Mouse (Mus musculus) midbrain, embryonic 10.5 days (tissue): ENCODE results near the gene Retsat. TPM values are rescaled to one million over a fixed set of nuclear protein-coding genes. Genes with fewer than 3 reads are reported as not detected.

Source experiments
- DNase-seq: peaks from one replicate; pipeline ENCODE4 v3.0.0-alpha.2; 2017; ENCODE audit warnings: low spot score
- H3K27ac ChIP-seq: fragments of 300-500 bp; sonication (generic); replicated peaks from 2 replicates; pipeline ENCODE4 v1.5.1; 2016; ENCODE audit warnings: mild to moderate bottlenecking
- H3K27me3 ChIP-seq: fragments of 300-500 bp; sonication (generic); 2 replicates; pipeline ENCODE4 v1.6.1; 2016; ENCODE audit warnings: low read depth, mild to moderate bottlenecking; ENCODE audit not compliant: poor library complexity, severe bottlenecking
- H3K36me3 ChIP-seq: fragments of 300-500 bp; sonication (generic); 2 replicates; pipeline ENCODE4 v1.6.1; 2016; ENCODE audit warnings: mild to moderate bottlenecking, moderate library complexity
- H3K4me1 ChIP-seq: fragments of 300-500 bp; sonication (generic); 2 replicates; pipeline ENCODE4 v1.6.1; 2016
- H3K4me3 ChIP-seq: fragments of 300-500 bp; sonication (generic); 2 replicates; pipeline ENCODE4 v1.5.1; 2016; ENCODE audit warnings: mild to moderate bottlenecking, moderate library complexity
- H3K9me3 ChIP-seq: fragments of 300-500 bp; sonication (generic); replicated peaks from 2 replicates; pipeline ENCODE4 v1.6.1; 2016; ENCODE audit warnings: mild to moderate bottlenecking
- WGBS: fragments of 180-500 bp; shearing (Covaris S2); methylation state at CpG from one replicate; pipeline ENCODE4 v1.1.7; 2016; 5-methylcytosine and 5-hydroxymethylcytosine counted together
- polyA plus RNA-seq: library from polyadenylated mRNA; unstranded; fragments of >200 nt; fragmentation: Nextera tagmentation; extraction: Ambion mirVana; gene quantifications from 2 replicates; pipeline ENCODE4 v1.2.1, GENCODE M21; 2016

Gene Retsat
- polyA plus RNA-seq, 1 experiment from 2014 or later, result 8.4 TPM

GRCm38 (mm10) chr6:72568736-72569135 lies 29.5 kb upstream of the Retsat start:
- Histone ChIP-seq H3K36me3 (peaks cover 11% of the 10 kb centered on the region; the same call in 1 of the 2 replicates), H3K9me3 (no peaks in the 10 kb centered on the region), H3K4me3 (no peak overlapping the region), H3K27me3 (no peaks in the 10 kb centered on the region), H3K4me1 (peaks cover 6% of the 10 kb centered on the region), H3K27ac (no peak overlapping the region)
- 94% methylated on average over 10 of the region's 10 CpGs for WGBS
- DNase-seq, result no peak

DNA sequence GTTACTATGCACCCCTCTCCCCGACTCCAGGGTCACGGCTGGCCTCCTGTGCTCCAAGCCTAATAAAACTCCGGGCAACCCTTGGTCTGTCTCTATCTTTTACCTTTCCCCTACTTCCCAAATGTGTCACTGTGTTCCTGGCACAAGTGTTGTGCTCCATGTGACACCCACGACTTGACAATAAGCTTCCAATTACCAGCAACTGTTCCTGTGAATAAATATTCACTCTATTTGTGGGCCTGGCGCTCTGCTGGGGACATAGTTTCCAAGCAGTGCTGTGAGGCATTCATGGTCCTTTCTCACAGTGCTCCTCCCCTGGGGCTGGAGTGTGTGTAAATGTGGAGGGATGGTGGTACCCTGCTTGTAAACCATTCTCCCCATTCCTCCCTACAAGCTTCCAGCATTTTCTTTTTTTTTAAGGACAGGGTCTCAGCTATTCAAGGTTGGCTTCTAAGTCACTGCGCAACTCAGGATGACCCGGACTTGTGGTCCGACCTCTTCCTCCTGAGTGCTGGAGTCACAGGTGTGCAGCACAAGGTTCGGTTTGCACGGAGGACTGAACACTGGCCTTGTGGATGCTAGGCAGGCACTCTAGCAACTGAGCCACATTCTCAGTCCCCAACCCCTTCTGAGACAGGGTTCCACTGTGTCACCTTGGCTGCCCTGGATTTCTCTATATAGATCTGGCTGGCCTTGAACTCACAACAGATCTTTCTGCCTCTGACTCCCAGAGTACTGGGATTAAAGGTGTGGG lies 27.5 kb upstream of the Retsat start:
- no peaks in the 10 kb centered on the region for H3K9me3 ChIP-seq
- no peak for DNase-seq
- WGBS, result 90% methylated on average over 10 of the region's 10 CpGs
- H3K36me3 ChIP-seq, result peaks cover 11% of the 10 kb centered on the region; the same call in 1 of the 2 replicates
- no peak overlapping the region for H3K4me3 ChIP-seq
- peaks cover 1% of the 10 kb centered on the region for H3K4me1 ChIP-seq
- H3K27ac ChIP-seq, result no peak overlapping the region
- no peaks in the 10 kb centered on the region for H3K27me3 ChIP-seq

- Histone ChIP-seq H3K4me1 (no peaks in the 10 kb centered on the region), H3K27me3 (no peaks in the 10 kb centered on the region), H3K36me3 (peaks cover 11% of the 10 kb centered on the region; the same call in 1 of the 2 replicates), H3K4me3 (no peak overlapping the region), H3K27ac (no peak overlapping the region), H3K9me3 (no peaks in the 10 kb centered on the region)
- DNase-seq, result no peak
- WGBS, result 45% methylated on average over 3 of the region's 3 CpGs
Measured at GRCm38 (mm10) chr6:72571826-72572225, 26.4 kb upstream of the Retsat start.

- Histone ChIP-seq H3K9me3 (no peaks in the 10 kb centered on the region), H3K36me3 (peaks cover 10% of the 10 kb centered on the region; the same call in 1 of the 2 replicates), H3K4me3 (no peak overlapping the region), H3K27ac (no peak overlapping the region), H3K27me3 (no peaks in the 10 kb centered on the region), H3K4me1 (no peaks in the 10 kb centered on the region)
- WGBS, result 92% methylated on average over 3 of the region's 3 CpGs
- DNase-seq, result no peak
Measured at GRCm38 (mm10) chr6:72576041-72576440, 22.2 kb upstream of the Retsat start.

DNA sequence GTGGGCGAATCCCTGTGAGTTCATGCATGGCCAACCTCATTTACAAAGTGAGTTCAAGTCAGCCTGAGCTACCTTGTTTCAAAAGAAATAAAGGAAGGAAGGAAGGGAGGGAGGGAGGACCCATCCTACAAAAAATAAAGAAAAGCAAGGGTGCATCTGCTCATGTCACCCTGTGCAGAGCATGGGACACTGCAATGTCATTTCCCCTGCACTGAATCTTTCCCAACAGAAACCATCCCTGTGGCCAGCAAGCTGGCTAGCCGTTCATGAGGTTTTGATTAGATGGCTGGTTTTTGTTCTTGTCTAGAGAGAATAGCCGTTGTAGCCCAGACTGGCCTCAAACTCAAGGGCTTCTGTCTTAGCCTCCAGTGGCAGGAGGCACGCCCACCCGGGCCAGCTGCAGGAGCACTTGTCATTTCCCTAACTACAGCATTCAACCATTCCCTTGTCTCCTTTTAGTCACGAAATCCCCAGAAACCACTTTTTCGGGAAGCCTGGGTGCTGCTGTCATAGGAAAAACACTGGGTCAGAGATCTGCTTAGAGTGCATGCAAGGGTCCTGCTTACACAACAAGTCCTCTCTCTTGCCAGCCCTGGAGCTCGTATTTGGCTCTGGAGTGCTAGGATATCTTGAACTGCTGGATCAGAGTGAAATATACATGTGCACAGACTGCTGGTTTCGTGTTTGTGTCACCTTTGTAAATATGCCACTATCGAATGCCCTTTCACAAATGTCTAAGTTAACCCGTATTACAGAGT lies 16.5 kb upstream of the Retsat start:
- no peak for DNase-seq
- 78% methylated on average over 11 of the region's 11 CpGs for WGBS
- Histone ChIP-seq H3K4me1 (0 out of 2 replicates have a peak, but pooled peaks cover 6% of the 10 kb centered on the region), H3K27me3 (no peaks in the 10 kb centered on the region), H3K4me3 (no peak overlapping the region), H3K27ac (no peak overlapping the region), H3K9me3 (no peaks in the 10 kb centered on the region), H3K36me3 (peaks cover 6% of the 10 kb centered on the region; the same call in 1 of the 2 replicates)

DNA sequence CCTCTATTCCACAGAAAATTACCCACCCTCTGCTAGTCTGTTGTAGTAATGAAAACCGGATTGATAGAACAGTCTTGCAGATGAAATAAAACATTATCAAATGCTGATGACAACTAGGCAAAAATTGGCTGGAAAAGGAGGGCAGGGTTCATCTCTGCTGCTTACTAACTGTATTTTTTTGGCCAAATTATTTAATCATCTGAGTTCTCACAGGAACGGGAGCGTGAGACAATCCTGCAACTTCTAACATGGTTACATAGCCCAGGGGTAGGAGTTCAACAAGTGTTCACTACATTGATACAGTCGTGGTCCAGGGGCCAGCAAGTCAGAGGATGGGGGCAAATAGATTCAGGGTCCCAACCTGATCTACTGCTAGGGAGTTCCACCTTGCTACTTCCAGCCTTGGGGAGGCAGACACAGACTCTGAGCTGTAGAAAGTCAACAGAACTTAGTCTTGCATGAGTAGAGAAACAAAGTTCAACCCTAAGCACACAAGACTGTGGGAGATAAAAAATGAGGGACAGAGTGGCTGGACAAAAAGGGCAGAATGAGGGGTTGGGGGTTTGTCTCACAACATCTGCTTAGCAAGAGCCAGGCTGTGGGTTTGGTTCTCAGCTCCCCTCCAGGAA lies 14.9 kb upstream of the Retsat start:
- Histone ChIP-seq H3K4me3 (no peak overlapping the region), H3K4me1 (0 out of 2 replicates have a peak, but pooled peaks cover 6% of the 10 kb centered on the region), H3K27ac (no peak overlapping the region), H3K9me3 (no peaks in the 10 kb centered on the region), H3K27me3 (no peaks in the 10 kb centered on the region), H3K36me3 (peaks cover 6% of the 10 kb centered on the region; the same call in 1 of the 2 replicates)
- WGBS, result 90% methylated on average over 4 of the region's 4 CpGs
- no peak for DNase-seq

DNA sequence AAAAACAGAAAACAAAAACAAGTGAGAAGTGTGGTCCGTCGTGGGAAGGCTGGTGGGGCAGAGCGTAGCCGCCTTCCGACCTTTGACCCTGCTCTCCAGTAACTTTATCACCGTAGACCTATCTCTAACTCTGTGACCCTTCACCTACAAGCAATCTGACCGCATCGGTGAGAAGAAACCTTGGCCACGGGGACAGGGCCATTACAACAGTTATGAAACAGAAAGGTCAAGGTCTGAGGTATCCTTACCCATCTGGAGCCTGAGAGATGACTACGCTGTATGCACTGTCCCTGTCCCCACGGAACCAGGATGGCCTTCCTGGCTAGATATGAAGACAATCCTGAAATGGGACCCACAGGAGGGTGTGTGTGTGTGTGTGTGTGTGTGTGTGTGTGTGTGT lies 14.1 kb upstream of the Retsat start:
- Histone ChIP-seq H3K27me3 (no peaks in the 10 kb centered on the region), H3K9me3 (no peaks in the 10 kb centered on the region), H3K36me3 (peaks cover 6% of the 10 kb centered on the region; the same call in 1 of the 2 replicates), H3K4me1 (0 out of 2 replicates have a peak, but pooled peaks cover 6% of the 10 kb centered on the region), H3K27ac (no peak overlapping the region), H3K4me3 (no peak overlapping the region)
- 90% methylated on average over 11 of the region's 11 CpGs for WGBS
- DNase-seq, result no peak

DNA sequence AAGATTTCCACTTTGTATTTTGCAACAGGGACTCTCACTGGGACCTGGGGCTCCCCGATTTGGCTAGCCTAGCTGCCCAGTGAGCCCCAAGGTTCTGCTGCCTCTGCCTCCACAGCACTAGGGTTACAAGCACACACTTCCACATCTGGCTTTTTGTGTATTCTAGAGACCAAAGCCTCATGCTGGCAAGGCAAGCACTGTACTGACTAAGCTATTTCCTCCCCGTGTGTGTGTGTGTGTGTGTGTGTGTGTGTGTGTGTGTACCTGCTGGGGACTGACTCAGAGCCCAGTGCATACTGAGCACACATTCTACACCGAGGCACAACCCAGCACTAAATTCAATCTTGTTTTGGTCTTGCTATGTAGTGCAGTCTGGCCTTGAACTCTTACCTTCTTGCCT lies 11.6 kb upstream of the Retsat start:
- DNase-seq, result no peak
- WGBS, result 85% methylated on average over 3 of the region's 3 CpGs
- H3K27me3 ChIP-seq, result no peaks in the 10 kb centered on the region
- no peaks in the 10 kb centered on the region for H3K9me3 ChIP-seq
- H3K4me1 ChIP-seq, result 0 out of 2 replicates have a peak, but pooled peaks cover 4% of the 10 kb centered on the region
- no peaks in the 10 kb centered on the region for H3K36me3 ChIP-seq
- no peak overlapping the region for H3K4me3 ChIP-seq
- no peak overlapping the region for H3K27ac ChIP-seq

GRCm38 (mm10) chr6:72588307-72588706 lies 10.0 kb upstream of the Retsat start:
- Histone ChIP-seq H3K36me3 (no peaks in the 10 kb centered on the region), H3K4me1 (no peaks in the 10 kb centered on the region), H3K9me3 (no peaks in the 10 kb centered on the region), H3K4me3 (no peak overlapping the region), H3K27me3 (no peaks in the 10 kb centered on the region), H3K27ac (no peak overlapping the region)
- no peak for DNase-seq

DNA sequence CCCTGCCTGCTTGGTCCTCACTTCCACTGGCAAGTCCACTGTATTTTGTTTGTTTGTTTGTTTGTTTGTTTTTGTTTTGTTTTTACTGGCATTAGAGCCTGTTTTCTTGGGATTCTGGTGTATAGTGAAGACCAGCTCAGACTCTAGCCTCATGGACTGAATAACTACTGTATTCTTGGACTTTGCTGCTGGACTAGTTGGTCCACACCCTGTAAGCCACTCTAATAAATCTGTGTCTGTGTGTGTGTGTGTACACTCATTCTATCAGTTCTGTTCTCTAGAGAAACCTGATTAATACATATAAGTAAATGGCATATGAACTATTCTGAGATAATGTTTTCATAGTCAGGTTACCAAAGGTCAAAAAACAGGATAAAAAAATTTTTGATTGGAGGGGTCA lies 8.2 kb upstream of the Retsat start:
- Histone ChIP-seq H3K4me1 (no peaks in the 10 kb centered on the region), H3K27ac (no peak overlapping the region), H3K36me3 (no peaks in the 10 kb centered on the region), H3K9me3 (no peaks in the 10 kb centered on the region), H3K27me3 (no peaks in the 10 kb centered on the region), H3K4me3 (no peak overlapping the region)
- DNase-seq, result no peak

DNA sequence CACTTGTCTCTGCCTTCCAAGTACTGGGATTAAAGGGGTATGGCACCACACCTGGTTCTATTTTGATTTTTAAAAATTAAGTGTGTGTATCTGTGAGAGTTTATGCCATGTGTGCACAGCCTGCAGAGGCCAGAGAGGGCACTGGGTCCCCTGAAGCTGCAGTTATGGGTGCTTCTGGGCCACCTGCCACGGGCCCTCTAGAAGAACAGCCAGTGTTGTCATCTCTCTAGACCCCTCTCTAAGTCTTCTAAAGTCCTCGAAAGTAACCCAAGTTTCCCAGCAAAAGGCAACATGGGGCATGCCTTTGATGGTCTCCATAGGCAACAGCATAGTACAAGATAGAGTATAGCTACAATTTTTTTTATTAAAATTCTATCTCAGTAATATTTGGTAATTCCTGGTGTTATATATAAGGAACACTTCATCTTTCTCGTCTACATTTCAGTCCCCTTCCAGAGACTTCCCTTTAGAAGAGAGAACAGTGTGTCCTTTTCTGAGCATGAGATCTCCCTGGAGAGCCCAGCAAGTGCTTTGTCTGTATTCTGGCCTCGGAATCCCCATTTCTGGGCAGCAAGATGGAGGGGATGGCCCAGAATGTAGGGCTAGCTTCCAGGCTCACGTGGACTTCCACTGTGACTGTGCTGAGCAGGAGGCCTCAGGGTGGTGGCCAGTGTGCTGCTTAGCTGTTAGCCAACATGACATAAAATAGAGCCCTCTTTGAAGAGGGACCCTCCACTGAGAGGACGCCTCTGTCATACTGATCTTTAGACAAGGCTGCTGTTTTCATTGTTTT lies 5.1 kb upstream of the Retsat start:
- Histone ChIP-seq H3K4me3 (no peak overlapping the region), H3K27me3 (no peaks in the 10 kb centered on the region), H3K4me1 (peaks cover 12% of the 10 kb centered on the region), H3K27ac (no peak overlapping the region), H3K9me3 (no peaks in the 10 kb centered on the region), H3K36me3 (no peaks in the 10 kb centered on the region)
- DNase-seq, result no peak
- WGBS, result 81% methylated on average over 6 of the region's 6 CpGs

DNA sequence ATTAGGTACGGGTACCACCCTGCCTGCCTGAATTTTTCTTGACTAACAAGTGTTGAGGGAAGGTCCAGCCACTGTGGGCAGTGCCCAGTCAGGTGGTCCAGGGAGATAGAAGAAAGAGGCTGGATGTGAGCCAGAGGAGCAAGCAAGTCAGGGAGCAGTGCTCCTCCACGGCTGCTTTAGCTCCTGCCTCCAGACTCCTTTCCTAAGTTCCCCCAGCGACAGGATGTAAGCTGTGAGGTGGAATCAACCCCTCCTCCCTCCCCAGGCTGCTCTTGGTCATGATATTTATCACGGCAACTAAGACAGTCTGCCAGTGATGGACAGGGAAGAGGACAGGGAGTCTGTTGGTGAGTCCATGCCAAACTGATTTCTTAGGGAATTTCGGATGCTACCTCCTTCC lies 4.4 kb upstream of the Retsat start:
- H3K9me3 ChIP-seq, result no peaks in the 10 kb centered on the region
- H3K36me3 ChIP-seq, result no peaks in the 10 kb centered on the region
- peaks cover 17% of the 10 kb centered on the region for H3K4me1 ChIP-seq
- no peaks in the 10 kb centered on the region for H3K27me3 ChIP-seq
- no peak overlapping the region for H3K4me3 ChIP-seq
- no peak overlapping the region for H3K27ac ChIP-seq
- 73% methylated on average over 5 of the region's 5 CpGs for WGBS
- DNase-seq, result no peak
